Mouse (Mus musculus): ENCODE results near the gene Tubgcp3. TPM values are rescaled to one million over a fixed set of nuclear protein-coding genes. Genes with fewer than 3 reads are reported as not detected.

The Tubgcp3 gene
- total RNA-seq (2014; fragmentation: Nextera tagmentation) (61.4 and 67.3 TPM in 2 replicates), total RNA-seq (2017) (61.0 and 62.0 TPM in 2 replicates), polyA plus RNA-seq (2012) (21.3 and 30.0 TPM in 2 replicates)

DNA sequence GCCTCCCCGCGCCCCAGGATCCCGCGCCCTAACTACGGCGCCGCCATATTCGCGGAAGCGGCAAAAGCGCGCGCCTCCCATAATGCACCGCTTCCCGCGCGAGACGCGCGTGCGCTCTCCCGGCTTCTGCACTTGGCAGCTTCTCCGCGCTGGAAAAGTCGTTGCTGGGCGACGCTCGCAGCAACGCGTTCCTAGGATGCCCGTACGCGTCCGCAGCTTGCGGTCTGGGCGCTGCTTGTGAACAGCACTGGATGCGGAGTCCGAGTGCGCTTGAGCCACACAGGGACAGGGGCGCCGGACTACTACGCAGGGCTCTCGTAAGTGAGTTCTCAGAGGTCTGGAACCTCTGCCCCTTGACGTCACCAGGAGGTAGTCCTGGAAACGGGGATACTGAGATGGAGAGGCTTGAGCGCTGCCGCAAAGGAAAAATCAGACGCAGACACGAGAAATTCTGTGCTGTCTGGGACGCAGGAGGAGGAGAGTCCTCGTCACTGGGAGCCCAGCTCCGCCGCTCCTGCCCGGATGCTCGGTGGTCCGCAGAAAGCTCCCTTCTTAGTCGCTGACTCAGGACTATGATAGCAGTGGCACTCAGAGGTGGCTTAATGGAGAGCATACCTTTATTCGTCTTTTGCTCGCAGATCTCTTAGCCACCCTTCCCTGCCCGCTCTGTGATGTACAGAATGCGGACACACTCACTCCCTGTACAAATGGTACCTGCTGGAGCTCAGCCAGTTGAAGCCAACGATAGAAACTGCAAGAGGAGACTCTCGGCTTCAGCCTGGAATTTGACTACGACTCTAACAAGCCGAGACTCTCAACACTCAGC is at the start of gene Tubgcp3:
Tubgcp3 (minus strand) TSS at position 193 of the 826 bp plus-strand sequence.
- DNase-seq (ENCODE audit: low spot score) (peak; percentile 58), ATAC-seq (ENCODE audit: extremely low read depth, insufficient number of reproducible peaks, low FRiP score, poor library complexity, severe bottlenecking) (peak; percentile 26; the same call in 1 of the 2 replicates)
- Histone ChIP-seq H3K9me3 (replicated peaks) (no peaks in the 10 kb centered on the region), H3K4me3 (ENCODE audit: low read depth, low read length) (peak within 1 kb of the TSS; percentile 93), H3K27me3 (ENCODE audit: insufficient read depth, low read length) (peaks cover 28% of the 10 kb centered on the region), H3K4me1 (ENCODE audit: insufficient read depth, low read depth, low read length) (peaks cover 32% of the 10 kb centered on the region), H3K36me3 (replicated peaks) (peaks cover 21% of the 10 kb centered on the region)
- TF ChIP-seq POLR2AphosphoS5 (IDR thresholded peaks at IDR 0.05; ENCODE audit: insufficient replicate concordance, low read depth, low read length), result no peak
- TF ChIP-seq GATA2 (IDR thresholded peaks at IDR 0.05; ENCODE audit: borderline replicate concordance, low read depth, low read length), result no peak
- no peak for TF ChIP-seq CTCF (IDR thresholded peaks at IDR 0.05; ENCODE audit: low read depth, low read length)
- TF ChIP-seq TAL1 (conservative IDR thresholded peaks at IDR 0.05; ENCODE audit: low read depth, low read length), result no peak
- TF ChIP-seq GATA1 (IDR thresholded peaks at IDR 0.05; ENCODE audit: borderline replicate concordance, low read length), result no peak

DNA sequence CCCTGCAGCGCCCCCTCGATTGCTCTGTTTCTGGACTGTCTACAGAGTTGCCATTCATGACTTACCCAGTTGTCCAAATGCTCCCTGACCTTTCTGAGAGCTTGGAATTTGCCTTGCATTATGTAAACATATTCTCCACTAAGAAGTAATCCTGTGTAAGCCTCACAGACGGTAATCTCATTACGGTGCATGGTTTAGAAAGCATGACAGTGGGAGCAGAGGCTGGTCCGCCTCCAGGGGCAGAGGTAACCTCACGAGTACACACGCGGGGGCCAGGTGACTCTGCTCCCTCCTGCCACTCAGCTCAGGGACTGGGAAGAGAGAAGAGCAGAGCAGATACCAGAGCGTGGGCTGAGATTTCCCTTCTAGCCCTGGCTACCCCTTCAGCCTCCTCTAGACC is 47.0 kb upstream of the Tubgcp3 start:
- Histone ChIP-seq H3K36me3 (replicated peaks) (no peaks in the 10 kb centered on the region), H3K4me1 (ENCODE audit: insufficient read depth, low read depth, low read length) (no peaks in the 10 kb centered on the region), H3K4me3 (ENCODE audit: low read depth, low read length) (no peak overlapping the region), H3K9me3 (replicated peaks) (no peaks in the 10 kb centered on the region), H3K27me3 (ENCODE audit: insufficient read depth, low read length) (peaks cover 7% of the 10 kb centered on the region; the same call in 1 of the 2 replicates)
- no peak for ATAC-seq (ENCODE audit: extremely low read depth, insufficient number of reproducible peaks, low FRiP score, poor library complexity, severe bottlenecking)
- TF ChIP-seq TAL1 (conservative IDR thresholded peaks at IDR 0.05; ENCODE audit: low read depth, low read length) (no peak), GATA2 (IDR thresholded peaks at IDR 0.05; ENCODE audit: borderline replicate concordance, low read depth, low read length) (no peak), CTCF (IDR thresholded peaks at IDR 0.05; ENCODE audit: low read depth, low read length) (no peak), POLR2AphosphoS5 (IDR thresholded peaks at IDR 0.05; ENCODE audit: insufficient replicate concordance, low read depth, low read length) (no peak), GATA1 (IDR thresholded peaks at IDR 0.05; ENCODE audit: borderline replicate concordance, low read length) (no peak)
- no peak for DNase-seq (ENCODE audit: low spot score)

DNA sequence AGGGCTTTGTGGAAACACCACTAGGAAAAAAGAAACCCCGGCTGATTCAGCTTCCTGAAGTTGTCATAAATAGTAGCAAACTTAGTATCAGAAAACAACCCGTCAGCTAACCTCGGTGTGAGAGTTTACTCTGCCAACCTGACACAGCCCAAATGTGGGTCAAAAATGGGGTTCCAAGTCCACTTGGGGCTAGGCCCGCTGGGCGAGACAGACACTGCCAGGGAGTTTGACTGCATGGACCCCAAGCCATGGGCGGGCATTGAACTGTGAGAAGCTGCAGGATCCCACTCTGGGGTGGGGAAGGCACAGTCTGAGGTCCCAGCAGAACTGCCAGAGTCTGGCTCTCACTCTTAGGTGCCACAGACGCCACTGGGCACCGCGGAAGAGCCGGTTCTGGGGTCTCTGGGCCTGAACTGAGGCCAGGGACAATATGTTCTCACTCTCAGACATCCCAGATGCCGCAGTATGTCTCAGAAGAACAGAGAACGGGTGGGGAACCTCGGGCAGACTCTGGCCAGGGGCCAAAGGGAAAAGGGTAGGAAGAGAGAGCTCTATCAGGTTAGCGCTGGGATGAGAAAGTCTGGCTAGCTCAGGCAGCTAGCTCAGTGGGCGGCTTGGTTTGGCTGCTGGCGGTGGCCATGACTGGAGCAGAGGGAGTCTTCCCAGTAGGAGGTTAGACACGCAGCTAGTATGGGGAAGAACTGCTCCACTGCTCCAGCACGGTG is 44.0 kb upstream of the Tubgcp3 start:
- Histone ChIP-seq H3K27me3 (ENCODE audit: insufficient read depth, low read length) (peaks cover 10% of the 10 kb centered on the region), H3K9me3 (replicated peaks) (no peaks in the 10 kb centered on the region), H3K4me3 (ENCODE audit: low read depth, low read length) (no peak overlapping the region), H3K36me3 (replicated peaks) (no peaks in the 10 kb centered on the region), H3K4me1 (ENCODE audit: insufficient read depth, low read depth, low read length) (peaks cover 4% of the 10 kb centered on the region; the same call in 1 of the 2 replicates)
- no peak for ATAC-seq (ENCODE audit: extremely low read depth, insufficient number of reproducible peaks, low FRiP score, poor library complexity, severe bottlenecking)
- no peak for DNase-seq (ENCODE audit: low spot score)
- TF ChIP-seq TAL1 (conservative IDR thresholded peaks at IDR 0.05; ENCODE audit: low read depth, low read length) (no peak), GATA1 (IDR thresholded peaks at IDR 0.05; ENCODE audit: borderline replicate concordance, low read length) (no peak), GATA2 (IDR thresholded peaks at IDR 0.05; ENCODE audit: borderline replicate concordance, low read depth, low read length) (no peak), CTCF (IDR thresholded peaks at IDR 0.05; ENCODE audit: low read depth, low read length) (no peak), POLR2AphosphoS5 (IDR thresholded peaks at IDR 0.05; ENCODE audit: insufficient replicate concordance, low read depth, low read length) (no peak)

DNA sequence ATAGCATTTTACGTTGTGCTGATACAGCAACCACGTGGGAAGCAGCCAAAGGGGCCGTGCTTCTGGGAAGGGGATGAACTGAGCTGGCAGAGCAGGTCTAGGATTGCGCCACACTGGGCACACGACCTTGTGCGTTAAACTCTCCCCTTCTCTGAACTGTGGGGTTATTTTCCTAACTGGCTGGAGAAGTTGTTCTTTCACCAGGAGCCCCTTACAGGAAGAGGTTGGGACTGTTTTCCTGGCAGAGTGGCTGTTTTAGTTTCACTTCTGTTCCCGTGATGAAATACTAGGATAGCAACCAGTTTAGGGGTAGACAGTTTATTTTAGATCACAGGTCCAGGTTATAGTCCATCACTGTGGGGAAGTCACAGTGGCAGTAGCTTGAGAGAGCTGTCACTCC is 39.6 kb upstream of the Tubgcp3 start:
- DNase-seq (ENCODE audit: low spot score) (no peak), ATAC-seq (ENCODE audit: extremely low read depth, insufficient number of reproducible peaks, low FRiP score, poor library complexity, severe bottlenecking) (no peak)
- H3K27me3 ChIP-seq (ENCODE audit: insufficient read depth, low read length), result peaks cover 15% of the 10 kb centered on the region
- H3K4me1 ChIP-seq (ENCODE audit: insufficient read depth, low read depth, low read length), result peaks cover 4% of the 10 kb centered on the region; the same call in 1 of the 2 replicates
- TF ChIP-seq CTCF (IDR thresholded peaks at IDR 0.05; ENCODE audit: low read depth, low read length) (no peak), GATA1 (IDR thresholded peaks at IDR 0.05; ENCODE audit: borderline replicate concordance, low read length) (no peak), GATA2 (IDR thresholded peaks at IDR 0.05; ENCODE audit: borderline replicate concordance, low read depth, low read length) (no peak), TAL1 (conservative IDR thresholded peaks at IDR 0.05; ENCODE audit: low read depth, low read length) (no peak), POLR2AphosphoS5 (IDR thresholded peaks at IDR 0.05; ENCODE audit: insufficient replicate concordance, low read depth, low read length) (no peak)
- peak overlapping the region; percentile 46; the same call in 1 of the 2 replicates for H3K4me3 ChIP-seq (ENCODE audit: low read depth, low read length)
- no peaks in the 10 kb centered on the region for H3K9me3 ChIP-seq (replicated peaks)
- no peaks in the 10 kb centered on the region for H3K36me3 ChIP-seq (replicated peaks)

DNA sequence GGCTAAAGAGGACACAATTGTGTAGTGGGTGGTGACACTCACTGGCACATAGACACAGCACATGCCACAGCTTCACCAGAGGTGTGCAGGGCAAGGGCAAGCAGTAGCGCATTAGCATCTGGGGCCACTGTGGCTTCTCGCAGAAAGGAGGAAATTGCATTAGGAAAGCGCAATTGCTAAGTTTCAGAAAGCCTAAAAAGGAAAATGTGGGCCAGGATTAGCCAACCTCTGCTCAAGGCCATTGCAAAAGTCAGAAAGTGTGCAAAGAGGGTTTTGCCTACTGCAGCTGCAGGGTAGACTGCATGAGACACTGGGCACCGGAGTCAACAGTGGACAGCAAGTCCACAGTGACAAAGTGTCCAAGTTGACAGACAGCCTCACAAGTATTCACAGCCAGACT is 31.5 kb upstream of the Tubgcp3 start:
- H3K4me1 ChIP-seq (ENCODE audit: insufficient read depth, low read depth, low read length), result no peaks in the 10 kb centered on the region
- no peaks in the 10 kb centered on the region for H3K36me3 ChIP-seq (replicated peaks)
- DNase-seq (ENCODE audit: low spot score), result no peak
- ATAC-seq (ENCODE audit: extremely low read depth, insufficient number of reproducible peaks, low FRiP score, poor library complexity, severe bottlenecking), result no peak
- peaks cover 3% of the 10 kb centered on the region for H3K27me3 ChIP-seq (ENCODE audit: insufficient read depth, low read length)
- H3K4me3 ChIP-seq (ENCODE audit: low read depth, low read length), result no peak overlapping the region
- TF ChIP-seq GATA1 (IDR thresholded peaks at IDR 0.05; ENCODE audit: borderline replicate concordance, low read length) (no peak), TAL1 (conservative IDR thresholded peaks at IDR 0.05; ENCODE audit: low read depth, low read length) (no peak), GATA2 (IDR thresholded peaks at IDR 0.05; ENCODE audit: borderline replicate concordance, low read depth, low read length) (no peak), CTCF (IDR thresholded peaks at IDR 0.05; ENCODE audit: low read depth, low read length) (no peak), POLR2AphosphoS5 (IDR thresholded peaks at IDR 0.05; ENCODE audit: insufficient replicate concordance, low read depth, low read length) (no peak)
- no peaks in the 10 kb centered on the region for H3K9me3 ChIP-seq (replicated peaks)

DNA sequence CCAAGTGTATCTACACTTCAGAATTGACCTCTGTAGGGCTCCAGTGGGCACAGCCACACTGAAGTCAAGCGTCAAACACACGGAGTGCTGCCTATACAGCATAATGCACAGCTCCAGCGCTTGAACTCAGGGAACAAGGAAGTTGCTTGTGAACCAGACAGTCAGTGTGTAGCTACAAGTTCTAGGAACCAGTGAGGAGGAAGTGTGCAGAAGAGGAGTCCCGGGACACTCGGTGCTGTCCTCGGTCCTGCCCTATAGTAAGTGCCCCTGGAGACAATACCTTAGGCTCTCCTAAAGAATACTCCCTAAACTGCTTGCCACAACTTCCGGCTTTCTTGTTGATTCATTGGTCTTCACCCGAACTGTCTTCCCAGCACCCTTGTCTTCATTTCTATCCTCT is 30.2 kb upstream of the Tubgcp3 start:
- H3K4me3 ChIP-seq (ENCODE audit: low read depth, low read length), result no peak overlapping the region
- TF ChIP-seq CTCF (IDR thresholded peaks at IDR 0.05; ENCODE audit: low read depth, low read length), result no peak
- no peak for TF ChIP-seq GATA1 (IDR thresholded peaks at IDR 0.05; ENCODE audit: borderline replicate concordance, low read length)
- no peak for TF ChIP-seq GATA2 (IDR thresholded peaks at IDR 0.05; ENCODE audit: borderline replicate concordance, low read depth, low read length)
- no peak for TF ChIP-seq TAL1 (conservative IDR thresholded peaks at IDR 0.05; ENCODE audit: low read depth, low read length)
- DNase-seq (ENCODE audit: low spot score) (no peak), ATAC-seq (ENCODE audit: extremely low read depth, insufficient number of reproducible peaks, low FRiP score, poor library complexity, severe bottlenecking) (no peak)
- peaks cover 3% of the 10 kb centered on the region for H3K27me3 ChIP-seq (ENCODE audit: insufficient read depth, low read length)
- H3K36me3 ChIP-seq (replicated peaks), result no peaks in the 10 kb centered on the region
- H3K9me3 ChIP-seq (replicated peaks), result no peaks in the 10 kb centered on the region
- H3K4me1 ChIP-seq (ENCODE audit: insufficient read depth, low read depth, low read length), result no peaks in the 10 kb centered on the region

All from G1E (cell line).